Mouse (Mus musculus) forebrain, embryonic 13.5 days (tissue): ENCODE results near the gene Gpc1. TPM values are rescaled to one million over a fixed set of nuclear protein-coding genes. Genes with fewer than 3 reads are reported as not detected.

ENCODE experiments used
- ATAC-seq: fragments of 200-750 bp; cut with Nextera tagmentation; 2 replicates; pipeline ENCODE4 v1.8.0; 2017
- H3K27ac ChIP-seq: fragments of 300-500 bp; sonication (generic); 2 replicates; pipeline ENCODE4 v1.5.1; 2015; ENCODE audit warnings: inconsistent platforms, mild to moderate bottlenecking, moderate library complexity
- H3K27me3 ChIP-seq: fragments of 300-500 bp; sonication (generic); 2 replicates; pipeline ENCODE4 v1.6.1; 2015; ENCODE audit warnings: mild to moderate bottlenecking, inconsistent platforms
- H3K36me3 ChIP-seq: fragments of 300-500 bp; sonication (generic); 2 replicates; pipeline ENCODE4 v1.6.1; 2015; ENCODE audit warnings: mild to moderate bottlenecking, inconsistent platforms; ENCODE audit not compliant: poor library complexity, severe bottlenecking
- H3K4me1 ChIP-seq: fragments of 300-500 bp; sonication (generic); 2 replicates; pipeline ENCODE4 v1.6.1; 2015; ENCODE audit warnings: inconsistent platforms
- H3K4me2 ChIP-seq: fragments of 300-500 bp; sonication (generic); 2 replicates; pipeline ENCODE4 v1.6.1; 2015; ENCODE audit warnings: inconsistent platforms, mild to moderate bottlenecking, moderate library complexity
- H3K4me3 ChIP-seq: fragments of 300-500 bp; sonication (generic); 2 replicates; pipeline ENCODE4 v1.5.1; 2015; ENCODE audit warnings: mild to moderate bottlenecking, inconsistent platforms
- H3K9ac ChIP-seq: fragments of 300-500 bp; sonication (generic); 2 replicates; pipeline ENCODE4 v1.6.1; 2015; ENCODE audit warnings: mild to moderate bottlenecking, inconsistent platforms
- H3K9me3 ChIP-seq: fragments of 300-500 bp; sonication (generic); replicated peaks from 2 replicates; pipeline ENCODE4 v1.6.1; 2016; ENCODE audit warnings: inconsistent platforms
- WGBS: fragments of 180-500 bp; shearing (Covaris S2); methylation state at CpG from one replicate; pipeline ENCODE4 v1.1.7; 2015; 5-methylcytosine and 5-hydroxymethylcytosine counted together
- polyA plus RNA-seq: library from polyadenylated mRNA; unstranded; fragments of >200 nt; fragmentation: Nextera tagmentation; extraction: Ambion mirVana; gene quantifications from 2 replicates; pipeline ENCODE4 v1.2.1, GENCODE M21; 2015

The Gpc1 gene
- 115 and 117 TPM in 2 replicates for polyA plus RNA-seq

GRCm38 (mm10) chr1:92831188-92832001, at the start of gene Gpc1:
Gpc1 (plus strand) TSS chr1:92831645.
- peak; percentile 84 for ATAC-seq
- H3K4me2 ChIP-seq, result peak within 1 kb of the TSS; percentile 97
- H3K9me3 ChIP-seq, result no peaks in the 10 kb centered on the region
- H3K4me3 ChIP-seq, result peak within 1 kb of the TSS; percentile 100
- 0 out of 2 replicates have a peak, but pooled peaks cover 4% of the 10 kb centered on the region for H3K27me3 ChIP-seq
- H3K27ac ChIP-seq, result peak within 1 kb of the TSS; percentile 98
- WGBS, result under 1% methylated on average over 53 of the region's 99 CpGs
- peak within 1 kb of the TSS; percentile 99 for H3K9ac ChIP-seq
- peaks cover 21% of the 10 kb centered on the region for H3K36me3 ChIP-seq
- H3K4me1 ChIP-seq, result peaks cover 45% of the 10 kb centered on the region

- Histone ChIP-seq H3K27me3 (no peaks in the 10 kb centered on the region), H3K9ac (no peak overlapping the region), H3K4me1 (peaks cover 2% of the 10 kb centered on the region), H3K9me3 (no peaks in the 10 kb centered on the region), H3K27ac (no peak overlapping the region), H3K36me3 (no peaks in the 10 kb centered on the region), H3K4me3 (no peak overlapping the region), H3K4me2 (no peak overlapping the region)
- no peak for ATAC-seq
- 83% methylated on average over 4 of the region's 4 CpGs for WGBS
Observed at GRCm38 (mm10) chr1:92781862-92782261, 49.6 kb upstream of the Gpc1 start.

DNA sequence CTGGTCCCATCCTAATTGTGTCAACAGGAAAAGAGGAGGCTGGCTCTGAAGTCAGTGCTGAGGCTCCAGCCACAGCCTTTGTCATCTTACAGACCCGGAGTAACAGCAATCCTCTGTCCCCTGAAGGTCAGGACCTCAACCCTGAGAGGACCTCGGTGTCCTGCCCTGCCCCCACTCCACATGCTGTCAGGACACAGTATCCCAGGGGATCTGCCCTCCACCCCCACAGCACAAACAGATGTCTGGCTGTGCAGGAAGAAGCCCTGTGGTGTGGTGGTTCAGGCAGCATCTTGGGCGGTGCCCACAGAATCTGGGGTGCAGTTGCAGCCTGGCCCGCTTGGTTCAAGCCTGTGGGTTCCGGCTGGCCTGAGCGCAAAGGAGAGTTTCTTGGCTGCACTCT, 48.9 kb upstream of the Gpc1 start:
- Histone ChIP-seq H3K27me3 (no peaks in the 10 kb centered on the region), H3K4me1 (peaks cover 9% of the 10 kb centered on the region), H3K27ac (no peak overlapping the region), H3K9me3 (no peaks in the 10 kb centered on the region), H3K9ac (no peak overlapping the region), H3K36me3 (no peaks in the 10 kb centered on the region), H3K4me2 (no peak overlapping the region), H3K4me3 (no peak overlapping the region)
- ATAC-seq, result no peak
- WGBS, result 75% methylated on average over 6 of the region's 6 CpGs

GRCm38 (mm10) chr1:92787221-92787620, 44.2 kb upstream of the Gpc1 start:
- H3K9me3 ChIP-seq, result no peaks in the 10 kb centered on the region
- ATAC-seq, result no peak
- peaks cover 27% of the 10 kb centered on the region for H3K4me1 ChIP-seq
- no peak overlapping the region for H3K27ac ChIP-seq
- no peak overlapping the region for H3K4me2 ChIP-seq
- no peaks in the 10 kb centered on the region for H3K27me3 ChIP-seq
- H3K4me3 ChIP-seq, result no peak overlapping the region
- no peaks in the 10 kb centered on the region for H3K36me3 ChIP-seq
- H3K9ac ChIP-seq, result no peak overlapping the region
- WGBS, result 56% methylated on average over 8 of the region's 8 CpGs

DNA sequence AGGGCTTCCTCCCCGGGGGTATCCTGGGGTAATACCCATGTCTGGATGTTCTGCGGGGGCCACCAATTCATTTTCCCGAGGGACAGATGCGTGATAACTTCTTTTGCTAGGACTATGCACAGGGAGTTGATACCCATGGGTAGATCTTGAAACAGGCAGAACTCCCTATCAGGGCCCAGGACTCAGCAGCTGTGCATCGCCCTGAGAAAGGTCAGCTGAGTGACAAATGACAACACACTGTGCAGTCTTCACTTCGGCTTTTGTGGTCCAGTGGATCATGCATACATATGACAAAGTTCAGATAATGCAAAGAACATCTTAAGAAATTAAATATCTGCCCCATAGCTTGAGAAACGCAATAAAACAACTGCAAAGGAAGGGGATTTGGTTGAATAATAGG, 43.4 kb upstream of the Gpc1 start:
- H3K27ac ChIP-seq, result no peak overlapping the region
- H3K4me3 ChIP-seq, result no peak overlapping the region
- no peak overlapping the region for H3K9ac ChIP-seq
- no peaks in the 10 kb centered on the region for H3K36me3 ChIP-seq
- H3K27me3 ChIP-seq, result no peaks in the 10 kb centered on the region
- no peak for ATAC-seq
- peaks cover 27% of the 10 kb centered on the region for H3K4me1 ChIP-seq
- H3K9me3 ChIP-seq, result no peaks in the 10 kb centered on the region
- WGBS, result 88% methylated on average over 7 of the region's 7 CpGs
- no peak overlapping the region for H3K4me2 ChIP-seq

- ATAC-seq, result peak; percentile 25
- H3K9ac ChIP-seq, result peak overlapping the region; percentile 48; the same call in 1 of the 2 replicates
- peak overlapping the region; percentile 40; the same call in 1 of the 2 replicates for H3K27ac ChIP-seq
- WGBS, result 26% methylated on average over 7 of the region's 7 CpGs
- peaks cover 27% of the 10 kb centered on the region for H3K4me1 ChIP-seq
- H3K4me3 ChIP-seq, result 0 out of 2 replicates have a peak overlapping the region, but pooled peaks have one; percentile 10
- H3K9me3 ChIP-seq, result no peaks in the 10 kb centered on the region
- peak overlapping the region; percentile 50 for H3K4me2 ChIP-seq
- no peaks in the 10 kb centered on the region for H3K36me3 ChIP-seq
- no peaks in the 10 kb centered on the region for H3K27me3 ChIP-seq
Observed at GRCm38 (mm10) chr1:92790628-92791027, 40.8 kb upstream of the Gpc1 start.

DNA sequence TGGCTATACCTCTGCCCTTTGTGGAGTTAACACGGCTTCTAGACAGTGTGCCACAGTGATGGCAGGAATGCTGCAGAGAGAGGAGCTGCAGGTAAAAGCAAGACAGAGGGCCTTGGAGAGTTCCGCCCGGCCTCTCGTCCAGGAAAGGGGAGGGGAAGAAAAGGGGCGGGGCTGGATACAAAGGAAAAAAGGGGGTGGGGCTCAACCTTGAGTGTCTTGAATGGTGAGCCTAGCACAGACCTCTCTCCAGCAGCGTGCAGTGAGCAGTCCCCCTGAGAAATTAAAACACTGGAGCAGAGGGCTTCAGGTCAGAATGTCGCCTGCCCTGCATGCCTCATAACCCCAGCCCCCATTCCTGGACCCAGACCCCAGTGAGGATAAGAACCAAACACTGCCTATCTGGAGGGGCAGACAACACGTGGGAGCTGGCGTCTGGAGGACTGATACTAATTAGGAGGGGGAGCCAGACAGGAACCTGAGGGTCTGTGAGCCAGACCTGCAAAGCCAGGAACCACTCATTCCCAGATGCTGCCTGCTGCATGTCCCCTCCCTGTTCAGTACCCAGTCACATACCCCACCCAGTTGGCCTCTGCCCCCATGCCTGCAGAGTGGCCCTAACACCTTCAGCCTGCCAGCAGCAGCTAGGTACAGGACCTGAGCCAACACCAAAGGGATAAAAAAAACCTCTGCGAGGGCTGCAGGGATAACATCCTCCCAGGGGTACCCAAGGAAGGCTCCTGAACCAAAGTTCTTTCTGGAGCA, 40.2 kb upstream of the Gpc1 start:
- Histone ChIP-seq H3K4me2 (peak overlapping the region; percentile 50), H3K4me1 (peaks cover 27% of the 10 kb centered on the region), H3K9ac (peak overlapping the region; percentile 48; the same call in 1 of the 2 replicates), H3K9me3 (no peaks in the 10 kb centered on the region), H3K4me3 (0 out of 2 replicates have a peak overlapping the region, but pooled peaks have one; percentile 10), H3K27me3 (no peaks in the 10 kb centered on the region), H3K36me3 (no peaks in the 10 kb centered on the region), H3K27ac (peak overlapping the region; percentile 40)
- peak; percentile 73 for ATAC-seq
- WGBS, result 3% methylated on average over 10 of the region's 10 CpGs

DNA sequence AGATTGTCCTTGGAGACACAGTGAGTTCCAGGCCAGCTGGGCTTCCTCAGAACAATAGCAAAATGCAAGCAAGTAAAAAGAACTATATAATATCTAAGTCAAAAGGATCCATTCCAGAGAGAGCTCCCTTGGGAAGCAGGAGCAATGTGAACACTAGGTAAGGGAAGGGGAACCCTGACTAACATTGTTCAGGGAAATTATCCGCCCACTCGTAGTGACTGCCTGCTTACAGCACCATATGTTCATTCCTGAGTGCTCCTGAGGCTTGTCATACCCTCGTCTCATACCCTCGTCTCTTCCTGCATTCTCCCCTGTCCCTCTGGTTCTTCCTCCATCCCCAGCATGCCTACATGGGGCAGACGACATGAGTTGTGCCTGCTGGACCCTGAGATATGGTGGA, 37.7 kb upstream of the Gpc1 start:
- ATAC-seq, result no peak
- no peaks in the 10 kb centered on the region for H3K27me3 ChIP-seq
- H3K4me1 ChIP-seq, result peaks cover 18% of the 10 kb centered on the region
- no peaks in the 10 kb centered on the region for H3K36me3 ChIP-seq
- H3K4me2 ChIP-seq, result no peak overlapping the region
- no peak overlapping the region for H3K27ac ChIP-seq
- no peak overlapping the region for H3K9ac ChIP-seq
- no peak overlapping the region for H3K4me3 ChIP-seq
- no peaks in the 10 kb centered on the region for H3K9me3 ChIP-seq
- WGBS, result 72% methylated on average over 5 of the region's 5 CpGs

- Histone ChIP-seq H3K27ac (no peak overlapping the region), H3K36me3 (no peaks in the 10 kb centered on the region), H3K4me1 (no peaks in the 10 kb centered on the region), H3K4me2 (no peak overlapping the region), H3K9me3 (no peaks in the 10 kb centered on the region), H3K9ac (no peak overlapping the region), H3K4me3 (no peak overlapping the region), H3K27me3 (no peaks in the 10 kb centered on the region)
- WGBS, result 75% methylated on average over 2 of the region's 2 CpGs
- ATAC-seq, result no peak
Observed at GRCm38 (mm10) chr1:92798425-92798824, 33.0 kb upstream of the Gpc1 start.

DNA sequence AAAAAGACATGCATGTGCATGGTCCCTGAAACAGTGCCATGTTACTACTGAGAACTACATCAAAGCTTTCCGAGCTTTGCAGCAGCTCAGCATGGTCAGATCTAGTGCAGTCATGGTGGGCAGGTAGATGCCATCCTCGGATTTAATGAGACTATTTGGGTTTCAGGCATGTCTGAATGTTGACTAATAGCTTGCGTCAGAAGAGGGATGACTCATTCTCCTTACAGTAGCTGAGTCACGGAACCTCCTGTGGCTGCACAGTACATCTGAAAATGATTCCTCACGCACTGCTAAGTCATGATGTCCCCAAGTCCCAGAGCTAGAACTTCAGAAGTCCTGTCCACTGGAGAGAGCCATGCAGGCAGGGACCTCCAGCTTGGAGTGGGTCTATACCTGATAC, 31.8 kb upstream of the Gpc1 start:
- Histone ChIP-seq H3K27ac (no peak overlapping the region), H3K27me3 (no peaks in the 10 kb centered on the region), H3K9ac (no peak overlapping the region), H3K4me3 (no peak overlapping the region), H3K4me2 (no peak overlapping the region), H3K4me1 (no peaks in the 10 kb centered on the region), H3K9me3 (no peaks in the 10 kb centered on the region), H3K36me3 (no peaks in the 10 kb centered on the region)
- no peak for ATAC-seq
- 89% methylated on average over 5 of the region's 5 CpGs for WGBS

DNA sequence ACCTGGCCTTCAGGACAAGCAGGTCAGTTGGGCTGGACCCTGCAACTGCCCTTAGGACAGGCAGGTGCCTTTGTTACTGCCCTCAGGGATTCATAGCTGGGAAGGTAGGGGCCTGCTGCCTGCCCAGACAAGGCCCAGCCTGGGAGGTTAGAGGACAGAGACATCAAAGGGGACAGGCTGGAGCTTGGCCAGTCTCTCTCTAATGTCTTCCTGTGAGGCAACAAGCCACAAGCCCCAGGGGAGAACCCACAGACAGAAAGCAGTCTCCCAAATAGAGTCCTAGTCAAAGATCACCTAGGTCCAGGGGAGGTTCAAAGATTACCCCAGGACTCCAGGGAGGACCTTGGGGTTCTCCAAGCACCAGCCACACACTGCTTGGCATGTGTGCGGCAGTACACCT, 29.1 kb upstream of the Gpc1 start:
- Histone ChIP-seq H3K4me3 (no peak overlapping the region), H3K36me3 (no peaks in the 10 kb centered on the region), H3K9ac (no peak overlapping the region), H3K9me3 (no peaks in the 10 kb centered on the region), H3K4me1 (no peaks in the 10 kb centered on the region), H3K27me3 (no peaks in the 10 kb centered on the region), H3K4me2 (no peak overlapping the region), H3K27ac (no peak overlapping the region)
- 91% methylated on average over 1 of the region's 1 CpGs for WGBS
- no peak for ATAC-seq

GRCm38 (mm10) chr1:92803376-92803775, 28.1 kb upstream of the Gpc1 start:
- H3K36me3 ChIP-seq, result no peaks in the 10 kb centered on the region
- WGBS, result 91% methylated on average over 4 of the region's 4 CpGs
- H3K9me3 ChIP-seq, result no peaks in the 10 kb centered on the region
- no peak overlapping the region for H3K27ac ChIP-seq
- no peaks in the 10 kb centered on the region for H3K4me1 ChIP-seq
- H3K4me3 ChIP-seq, result no peak overlapping the region
- H3K9ac ChIP-seq, result no peak overlapping the region
- H3K27me3 ChIP-seq, result no peaks in the 10 kb centered on the region
- ATAC-seq, result no peak
- H3K4me2 ChIP-seq, result no peak overlapping the region
